Mouse (Mus musculus): Measurements from ENCODE around the gene Inhbb.

The Inhbb gene

DNA sequence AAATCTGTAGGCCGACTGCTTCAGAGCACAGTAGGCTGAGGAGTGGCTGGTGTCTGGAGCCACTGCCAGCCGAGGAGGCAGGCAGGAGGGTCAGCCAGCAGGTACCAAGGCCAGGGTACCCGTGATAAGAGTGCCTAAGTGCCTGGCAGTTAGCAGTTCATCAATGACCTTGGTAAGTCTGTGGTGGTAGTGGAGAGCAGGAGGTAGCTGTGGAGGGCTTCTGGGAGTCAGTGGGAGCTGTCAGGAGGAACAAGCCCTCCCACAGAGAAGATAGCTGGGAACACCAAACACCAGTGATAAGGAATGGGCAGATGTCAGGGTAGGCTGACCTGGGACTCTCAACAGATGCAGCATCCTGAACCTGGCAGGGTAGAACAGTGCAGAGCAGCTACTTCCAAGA, 35.7 kb downstream of the Inhbb start:
- in situ Hi-C loops (cut with MboI, MseI): no loop called here

DNA sequence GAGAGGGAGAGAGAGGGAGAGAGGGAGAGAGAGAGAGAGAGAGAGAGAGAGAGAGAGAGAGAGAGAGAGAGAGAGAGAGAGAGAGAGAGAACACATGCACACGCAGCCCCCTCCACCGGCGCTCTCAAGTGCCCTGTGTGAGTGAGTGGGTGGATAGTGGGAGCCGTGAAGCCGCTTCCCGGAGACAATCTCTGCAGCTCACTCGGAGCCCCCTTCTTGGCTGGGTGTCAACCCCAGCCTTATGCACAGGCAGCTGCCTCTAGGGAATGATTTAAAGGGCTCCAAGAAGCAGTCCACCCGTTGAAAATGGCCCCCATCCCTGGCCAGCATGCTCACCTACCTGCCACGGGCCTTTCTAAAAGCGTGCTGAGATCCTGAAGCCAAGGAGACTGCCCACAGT, 38.1 kb downstream of the Inhbb start:
- in situ Hi-C loops (cut with MboI, MseI): no loop called here

DNA sequence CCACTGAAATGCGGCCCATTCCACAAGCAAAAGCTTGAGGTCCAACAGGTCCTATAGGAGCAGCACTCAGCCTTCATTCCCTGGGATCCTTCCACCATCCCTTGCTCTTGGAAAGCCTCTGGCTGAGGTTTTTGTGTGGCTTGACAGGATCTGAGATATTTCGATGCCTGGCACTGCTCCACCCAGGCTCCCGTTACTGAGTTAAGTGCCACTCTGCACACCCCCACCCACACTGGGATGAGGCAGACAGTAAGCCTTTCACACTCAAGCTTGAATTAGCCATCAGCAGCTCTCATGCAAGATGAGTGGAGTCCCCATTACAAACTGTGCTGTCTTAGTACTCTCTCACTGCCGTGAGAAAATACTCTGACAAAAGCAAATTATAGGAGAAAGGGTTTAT, 41.4 kb downstream of the Inhbb start:
- in situ Hi-C loops (cut with MboI, MseI): no loop called here

DNA sequence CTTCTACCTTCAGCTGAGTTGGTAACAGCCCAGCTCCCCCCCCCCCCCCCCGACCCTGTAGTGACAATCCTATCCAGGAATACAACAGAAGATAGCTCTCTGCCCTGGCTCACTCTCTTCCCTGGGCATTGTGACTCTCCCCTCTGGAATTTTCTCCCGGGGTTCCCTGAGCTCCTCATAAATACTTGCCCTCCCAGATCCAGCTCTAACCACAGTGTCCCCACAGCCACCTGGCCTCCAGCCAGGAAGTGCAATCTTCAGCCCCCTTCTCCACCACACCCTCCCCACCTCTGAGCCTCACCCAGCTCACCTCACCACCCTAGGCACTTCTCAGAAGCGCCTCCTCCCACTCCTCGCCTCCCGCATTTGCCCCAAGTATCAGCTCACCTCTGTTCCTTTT, 46.7 kb downstream of the Inhbb start:
- in situ Hi-C loops (cut with MboI, MseI): no loop called here

DNA sequence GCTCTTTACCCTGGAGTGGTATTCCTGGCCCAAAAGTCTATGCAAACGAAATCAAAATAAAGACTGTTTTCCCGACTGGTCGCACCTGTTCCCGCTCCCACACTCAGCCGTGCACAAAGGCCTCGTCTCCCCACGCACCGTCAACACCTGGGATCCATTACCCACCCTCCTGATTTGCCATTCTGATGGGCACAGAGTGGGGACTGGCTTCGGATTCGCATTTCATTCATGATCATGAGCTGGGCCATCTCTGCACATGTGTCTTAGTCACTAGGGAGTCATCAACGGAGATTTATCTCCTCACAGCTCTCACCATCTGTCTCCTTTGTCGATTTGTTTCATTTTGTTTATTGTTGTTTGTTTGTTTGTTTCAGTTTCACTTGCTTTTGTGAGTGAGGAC, 54.5 kb downstream of the Inhbb start:
- in situ Hi-C loops (cut with MboI, MseI): no loop called here

DNA sequence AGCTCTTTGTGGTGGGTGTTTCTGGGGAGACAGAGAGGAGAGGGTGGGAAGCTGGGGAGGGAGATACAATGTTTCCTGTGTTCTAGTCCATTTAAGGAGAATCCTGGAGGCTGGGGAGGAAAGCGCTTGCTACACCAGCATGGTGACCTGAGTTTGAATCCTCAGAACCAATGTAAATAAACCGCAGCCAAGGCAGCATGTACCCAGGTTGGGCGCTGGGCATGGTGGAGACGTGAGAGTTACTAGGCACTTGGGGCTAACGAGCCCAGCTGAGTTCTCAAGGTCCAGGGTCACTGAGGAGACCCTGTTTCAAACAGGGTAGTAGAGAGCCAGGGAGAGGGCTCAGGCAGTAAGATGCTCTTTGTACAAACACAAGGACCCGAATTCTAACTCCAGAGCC, 55.7 kb downstream of the Inhbb start:
- in situ Hi-C loops (cut with MboI, MseI): no loop called here

Measured in T-helper 17 cell (primary cell).